In the genomic region with DNA sequence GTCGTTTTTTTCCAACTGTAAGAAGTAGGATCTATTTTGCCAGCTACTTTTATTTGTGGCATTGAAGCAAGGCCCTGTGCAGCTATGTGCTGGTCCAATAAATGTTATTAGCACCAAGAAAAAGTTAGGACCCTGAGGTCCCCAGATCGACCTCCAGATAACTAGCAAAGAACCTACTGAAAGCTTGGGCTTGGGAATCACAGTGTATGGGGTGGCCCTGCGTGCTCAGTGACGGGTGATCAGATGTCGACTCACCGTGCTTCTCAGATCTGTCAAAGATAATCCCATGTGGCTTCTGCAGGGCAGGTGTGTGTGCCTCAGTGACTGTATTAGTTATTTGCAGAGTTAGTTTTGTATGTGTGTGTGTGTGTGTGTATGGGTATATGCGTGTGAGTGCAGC, we compare ENCODE assay signal across 13 mouse cellular contexts. TPM values are rescaled to one million over a fixed set of nuclear protein-coding genes. Genes with fewer than 3 reads are reported as not detected.
DNase-seq lines count a peak whose midpoint lies in the region; ATAC-seq and TF ChIP-seq lines count a peak whose summit lies in the region.
"Had no signal": no experiment of that assay in that cellular context is flagged by ENCODE, and none has a peak within 500 bp of the region (broad histone marks: within the 10 kb centered on the region; RNA-seq: fewer than 3 reads in every experiment).

No protein-coding gene starts in this region.

- 0 out of 2 replicates have a peak overlapping the region, but pooled peaks have one; percentile 82 for H3K4me3 ChIP-seq in heart, embryonic 10.5 days
- no peak overlapping the region for H3K4me3 ChIP-seq in midbrain, embryonic 13.5 days (replicated peaks)
- no peak overlapping the region for H3K4me3 ChIP-seq in midbrain, embryonic 15.5 days
- H3K4me3 ChIP-seq in liver, embryonic 12.5 days = no peak overlapping the region; the same call in 1 of the 2 replicates
- H3K4me3 ChIP-seq in small intestine, adult 2 months (ENCODE audit: low read depth, low read length) = peak overlapping the region; percentile 82; the same call in 1 of the 2 replicates

- H3K36me3 ChIP-seq in heart, embryonic 10.5 days = peaks cover 26% of the 10 kb centered on the region
- H3K36me3 ChIP-seq in midbrain, embryonic 13.5 days = peaks cover 32% of the 10 kb centered on the region
- H3K36me3 ChIP-seq in midbrain, embryonic 15.5 days (replicated peaks) = no peaks in the 10 kb centered on the region
- H3K36me3 ChIP-seq in liver, embryonic 12.5 days = peaks cover 35% of the 10 kb centered on the region
- H3K36me3 ChIP-seq in small intestine, adult 2 months (ENCODE audit: control insufficient read depth, insufficient read depth, low read length) = peaks cover 32% of the 10 kb centered on the region

- H3K4me2 ChIP-seq in midbrain, embryonic 13.5 days (replicated peaks) = peak overlapping the region; percentile 75; the same call in 1 of the 2 replicates
- H3K4me2 ChIP-seq in midbrain, embryonic 15.5 days = no peak overlapping the region
- H3K4me2 ChIP-seq in liver, embryonic 12.5 days = peak overlapping the region; percentile 97; the same call in 1 of the 2 replicates

- WGBS in heart, embryonic 10.5 days = 87% methylated on average over 7 of the region's 7 CpGs
- 91% methylated on average over 7 of the region's 7 CpGs for WGBS in midbrain, embryonic 13.5 days
- WGBS in midbrain, embryonic 15.5 days = 91% methylated on average over 7 of the region's 7 CpGs
- WGBS in liver, embryonic 12.5 days (ENCODE audit: insufficient replicate concordance) = 76% methylated on average over 7 of the region's 7 CpGs
- WGBS in small intestine, adult 2 months = 83% methylated on average over 7 of the region's 7 CpGs

- peaks cover 41% of the 10 kb centered on the region for H3K4me1 ChIP-seq in heart, embryonic 10.5 days
- peaks cover 44% of the 10 kb centered on the region for H3K4me1 ChIP-seq in midbrain, embryonic 13.5 days (replicated peaks)
- H3K4me1 ChIP-seq in midbrain, embryonic 15.5 days = peaks cover 34% of the 10 kb centered on the region
- peaks cover 76% of the 10 kb centered on the region for H3K4me1 ChIP-seq in liver, embryonic 12.5 days
- H3K4me1 ChIP-seq in small intestine, adult 2 months (ENCODE audit: control insufficient read depth, insufficient read depth, insufficient read length, low read length) = peaks cover 23% of the 10 kb centered on the region

- no peaks in the 10 kb centered on the region for H3K9me3 ChIP-seq in heart, embryonic 10.5 days
- H3K9me3 ChIP-seq in midbrain, embryonic 13.5 days = no peaks in the 10 kb centered on the region
- no peaks in the 10 kb centered on the region for H3K9me3 ChIP-seq in midbrain, embryonic 15.5 days
- H3K9me3 ChIP-seq in liver, embryonic 12.5 days (replicated peaks) = peaks cover 18% of the 10 kb centered on the region

- no peaks in the 10 kb centered on the region for H3K27me3 ChIP-seq in heart, embryonic 10.5 days (ENCODE audit: insufficient read depth, poor library complexity, severe bottlenecking)
- H3K27me3 ChIP-seq in midbrain, embryonic 13.5 days = peaks cover 13% of the 10 kb centered on the region
- no peaks in the 10 kb centered on the region for H3K27me3 ChIP-seq in midbrain, embryonic 15.5 days (replicated peaks)
- no peaks in the 10 kb centered on the region for H3K27me3 ChIP-seq in liver, embryonic 12.5 days (replicated peaks)
- no peaks in the 10 kb centered on the region for H3K27me3 ChIP-seq in small intestine, adult 2 months (ENCODE audit: control insufficient read depth, insufficient read depth, low read length)

- DNase-seq in heart, embryonic 10.5 days (ENCODE audit: low spot score) = no peak
- no peak for DNase-seq in heart, postnatal 14 days
- no peak for DNase-seq in adrenal gland, adult 18-20 months (ENCODE audit: low spot score in 2 of 2)
- DNase-seq: layer of hippocampus, adult 9-11 months had no signal

- H3K9ac ChIP-seq in midbrain, embryonic 13.5 days (replicated peaks) = no peak overlapping the region
- no peak overlapping the region for H3K9ac ChIP-seq in midbrain, embryonic 15.5 days
- no peak overlapping the region; the same call in 1 of the 2 replicates for H3K9ac ChIP-seq in liver, embryonic 12.5 days
- H3K9ac ChIP-seq: lung, embryonic 14.5 days had no signal

- no peak for TF ChIP-seq CTCF in small intestine, adult 2 months (IDR thresholded peaks at IDR 0.05; ENCODE audit: extremely low read depth, insufficient read length, insufficient replicate concordance, low read depth, low read length)

- no peak for TF ChIP-seq POLR2A in small intestine, adult 2 months (IDR thresholded peaks at IDR 0.05; ENCODE audit: low read depth, low read length)

- intact Hi-C loops in heart, postnatal 14 days (cut with DNase I) = loop anchor here (1.0 kb wide), 1 partner anchor 23 kb away; no protein-coding TSS in a partner anchor

- ATAC-seq in midbrain, embryonic 13.5 days = no peak
- no peak for ATAC-seq in midbrain, embryonic 15.5 days (replicated peaks)
- ATAC-seq in liver, embryonic 12.5 days = no peak

- H3K27ac ChIP-seq in heart, embryonic 10.5 days = no peak overlapping the region
- H3K27ac ChIP-seq in midbrain, embryonic 13.5 days = no peak overlapping the region
- no peak overlapping the region for H3K27ac ChIP-seq in midbrain, embryonic 15.5 days
- 0 out of 2 replicates have a peak overlapping the region, but pooled peaks have one; percentile 13 for H3K27ac ChIP-seq in liver, embryonic 12.5 days
- H3K27ac ChIP-seq in small intestine, adult 2 months (ENCODE audit: insufficient read depth, low read depth, low read length) = no peak overlapping the region

RNA-seq across cellular contexts. Expression of gene Zbtb22, which starts 5.7 kb away (rescaled TPM):
- polyA plus RNA-seq in heart, embryonic 10.5 days (2016; fragmentation: Nextera tagmentation; extraction: Ambion mirVana) = 16.0 and 17.3 TPM in 2 replicates
- 10 to 100 TPM; 16.8 to 20.3 TPM for total RNA-seq in heart, postnatal 14 days (2021)
- polyA plus RNA-seq in midbrain, embryonic 13.5 days (2015; fragmentation: Nextera tagmentation; extraction: Ambion mirVana) = 20.3 TPM in 2 replicates
- polyA plus RNA-seq in midbrain, embryonic 15.5 days (2015; fragmentation: Nextera tagmentation; extraction: Ambion mirVana) = 18.1 and 18.3 TPM in 2 replicates
- 13.6 and 14.8 TPM in 2 replicates for polyA plus RNA-seq in liver, embryonic 12.5 days (2016; fragmentation: Nextera tagmentation; extraction: Ambion mirVana)
- polyA plus RNA-seq in small intestine, adult 2 months (2012; rRNA removed) = 64.1 and 134 TPM in 2 replicates
- total RNA-seq in adrenal gland, adult 18-20 months (2021) = 10 to 100 TPM; 20.3 to 23.3 TPM

RNA-seq across cellular contexts. Expression of gene Tapbp, which starts 5.7 kb away (rescaled TPM):
- polyA plus RNA-seq in heart, embryonic 10.5 days (2016; fragmentation: Nextera tagmentation; extraction: Ambion mirVana) = 13.9 and 20.5 TPM in 2 replicates
- total RNA-seq in heart, postnatal 14 days (2021) = 100 to 1,000 TPM in 1 of 2 experiments, 10 to 100 TPM in 1; 92.8 to 100 TPM
- 18.1 and 19.6 TPM in 2 replicates for polyA plus RNA-seq in midbrain, embryonic 13.5 days (2015; fragmentation: Nextera tagmentation; extraction: Ambion mirVana)
- 23.6 and 28.6 TPM in 2 replicates for polyA plus RNA-seq in midbrain, embryonic 15.5 days (2015; fragmentation: Nextera tagmentation; extraction: Ambion mirVana)
- 29.4 and 30.1 TPM in 2 replicates for polyA plus RNA-seq in liver, embryonic 12.5 days (2016; fragmentation: Nextera tagmentation; extraction: Ambion mirVana)
- 151 and 367 TPM in 2 replicates for polyA plus RNA-seq in small intestine, adult 2 months (2012; rRNA removed)
- 100 to 1,000 TPM; 179 to 234 TPM for total RNA-seq in adrenal gland, adult 18-20 months (2021)

RNA-seq across cellular contexts. Expression of gene Rgl2, which starts 8.0 kb away (rescaled TPM):
- 37.1 and 44.2 TPM in 2 replicates for polyA plus RNA-seq in heart, embryonic 10.5 days (2016; fragmentation: Nextera tagmentation; extraction: Ambion mirVana)
- total RNA-seq in heart, postnatal 14 days (2021) = 10 to 100 TPM; 54.7 to 58.6 TPM
- 49.8 and 56.9 TPM in 2 replicates for polyA plus RNA-seq in midbrain, embryonic 13.5 days (2015; fragmentation: Nextera tagmentation; extraction: Ambion mirVana)
- 60.9 and 61.1 TPM in 2 replicates for polyA plus RNA-seq in midbrain, embryonic 15.5 days (2015; fragmentation: Nextera tagmentation; extraction: Ambion mirVana)
- 17.3 and 18.4 TPM in 2 replicates for polyA plus RNA-seq in liver, embryonic 12.5 days (2016; fragmentation: Nextera tagmentation; extraction: Ambion mirVana)
- polyA plus RNA-seq in small intestine, adult 2 months (2012; rRNA removed) = 45.3 and 60.7 TPM in 2 replicates
- 10 to 100 TPM; 42.8 to 46.3 TPM for total RNA-seq in adrenal gland, adult 18-20 months (2021)

RNA-seq across cellular contexts. Expression of gene Daxx, which starts 12.1 kb away (rescaled TPM):
- 46.6 and 52.9 TPM in 2 replicates for polyA plus RNA-seq in heart, embryonic 10.5 days (2016; fragmentation: Nextera tagmentation; extraction: Ambion mirVana)
- total RNA-seq in heart, postnatal 14 days (2021) = 10 to 100 TPM; 11.3 to 13.7 TPM
- polyA plus RNA-seq in midbrain, embryonic 13.5 days (2015; fragmentation: Nextera tagmentation; extraction: Ambion mirVana) = 56.5 and 57.2 TPM in 2 replicates
- polyA plus RNA-seq in midbrain, embryonic 15.5 days (2015; fragmentation: Nextera tagmentation; extraction: Ambion mirVana) = 59.4 and 61.1 TPM in 2 replicates
- 33.4 and 37.1 TPM in 2 replicates for polyA plus RNA-seq in liver, embryonic 12.5 days (2016; fragmentation: Nextera tagmentation; extraction: Ambion mirVana)
- polyA plus RNA-seq in small intestine, adult 2 months (2012; rRNA removed) = 20.7 and 48.6 TPM in 2 replicates
- 10 to 100 TPM; 25.5 to 29.7 TPM for total RNA-seq in adrenal gland, adult 18-20 months (2021)

RNA-seq across cellular contexts. Expression of gene Platr17, which starts 16.4 kb away (rescaled TPM):
- polyA plus RNA-seq in heart, embryonic 10.5 days (2016; fragmentation: Nextera tagmentation; extraction: Ambion mirVana) = 0.28 and 0.73 TPM in 2 replicates
- not detected for total RNA-seq in heart, postnatal 14 days (2021)
- 0.40 and 0.52 TPM in 2 replicates for polyA plus RNA-seq in midbrain, embryonic 13.5 days (2015; fragmentation: Nextera tagmentation; extraction: Ambion mirVana)
- polyA plus RNA-seq in midbrain, embryonic 15.5 days (2015; fragmentation: Nextera tagmentation; extraction: Ambion mirVana) = 0.50 and 0.51 TPM in 2 replicates
- polyA plus RNA-seq in liver, embryonic 12.5 days (2016; fragmentation: Nextera tagmentation; extraction: Ambion mirVana) = 0.51 and 0.78 TPM in 2 replicates
- not detected in 2 replicates for polyA plus RNA-seq in small intestine, adult 2 months (2012; rRNA removed)
- not detected for total RNA-seq in adrenal gland, adult 18-20 months (2021)
- total RNA-seq: adrenal gland, postnatal 36 days; heart, adult 18-20 months; heart, postnatal 36 days; left cerebral cortex, postnatal 14 days had no signal

Comparison
In these comparisons a context has a peak if more than half of its experiments do, and no peak if none do; other contexts are left out.
1. H3K4me3 ChIP-seq: peak in heart, embryonic 10.5 days (single experiment) and small intestine, adult 2 months (single experiment); none in midbrain, embryonic 13.5 days (single experiment), midbrain, embryonic 15.5 days (single experiment) and liver, embryonic 12.5 days (single experiment).